Mouse (Mus musculus): ENCODE results near the gene Mast2. TPM values are rescaled to one million over a fixed set of nuclear protein-coding genes. Genes with fewer than 3 reads are reported as not detected.

The Mast2 gene
- total RNA-seq, 2 experiments from 2014 or later, result 98.2 to 98.4 TPM

Other genes with a start within 250 kb of the Mast2 start
- 10 to 100 TPM; 21.0 to 24.6 TPM for gene Pik3r3, start 242.6 kb downstream of the Mast2 start, total RNA-seq (2021)
- gene Ipp, start 43.4 kb upstream of the Mast2 start, total RNA-seq (2021), result 10 to 100 TPM; 17.3 to 18.0 TPM
- 10 to 100 TPM; 18.6 to 20.0 TPM for gene Tmem69, start 91.8 kb upstream of the Mast2 start, total RNA-seq (2021)
- 10 to 100 TPM; 55.7 to 66.5 TPM for gene Gpbp1l1, start 93.5 kb upstream of the Mast2 start, total RNA-seq (2021)
- gene Ccdc17, start 132.5 kb upstream of the Mast2 start, total RNA-seq (2021), result 1 to 10 TPM; 1.5 to 4.1 TPM
- gene Nasp, start 163.8 kb upstream of the Mast2 start, total RNA-seq (2021), result 10 to 100 TPM; 89.1 to 92.2 TPM
- gene Akr1a1, start 187.5 kb upstream of the Mast2 start, total RNA-seq (2021), result 100 to 1,000 TPM; 438 to 466 TPM
- gene Prdx1, start 221.4 kb upstream of the Mast2 start, total RNA-seq (2021), result 100 to 1,000 TPM; 393 to 438 TPM
- 10 to 100 TPM; 26.5 to 32.4 TPM for gene Mmachc, start 244.2 kb upstream of the Mast2 start, total RNA-seq (2021)
- gene Ccdc163, start 244.3 kb upstream of the Mast2 start, total RNA-seq (2021), result 10 to 100 TPM; 10.2 to 10.5 TPM

All from heart, postnatal 4 days (tissue).